Mouse (Mus musculus): ENCODE data around the gene Dhrs4. TPM values are rescaled to one million over a fixed set of nuclear protein-coding genes. Genes with fewer than 3 reads are reported as not detected.
A peak's percentile ranks its signal among the peaks of the same experiment; 100 is the strongest.

Gene Dhrs4
- polyA plus RNA-seq, 1 experiment: 25.0 TPM

DNA sequence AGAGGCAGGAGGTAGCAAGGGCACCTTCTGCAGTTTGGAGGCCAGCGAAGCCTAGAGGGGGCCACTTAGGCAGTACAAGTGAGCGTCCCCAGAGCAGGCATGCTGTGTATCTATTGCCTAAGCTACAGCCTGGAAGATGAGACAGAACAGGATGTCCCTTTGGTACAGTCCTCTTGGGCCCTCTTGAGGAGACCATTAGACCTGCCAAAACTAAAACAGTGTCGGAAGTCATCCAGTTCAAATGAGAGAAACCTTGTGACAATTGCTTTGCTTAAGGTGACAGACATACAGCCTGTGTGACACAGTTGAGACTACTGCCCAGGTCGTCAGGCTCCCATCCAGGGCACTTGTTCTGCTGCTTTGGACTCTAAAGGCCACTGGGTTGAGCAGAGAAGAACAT, 41.0 kb downstream of the Dhrs4 start:
- Histone ChIP-seq H3K4me3 (replicated peaks; ENCODE audit: extremely low read depth, low read depth, low read length) (no peak overlapping the region), H3K4me1 (ENCODE audit: control insufficient read depth, insufficient read depth, low read length) (no peaks in the 10 kb centered on the region)
- no peak for TF ChIP-seq POLR2A (IDR thresholded peaks at IDR 0.05; ENCODE audit: borderline replicate concordance, extremely low read depth, low read depth, low read length)
- TF ChIP-seq CTCF (IDR thresholded peaks at IDR 0.05; ENCODE audit: insufficient read depth, low read length): no peak
- WGBS: 68% methylated on average over 4 of the region's 4 CpGs
- no peak for DNase-seq

DNA sequence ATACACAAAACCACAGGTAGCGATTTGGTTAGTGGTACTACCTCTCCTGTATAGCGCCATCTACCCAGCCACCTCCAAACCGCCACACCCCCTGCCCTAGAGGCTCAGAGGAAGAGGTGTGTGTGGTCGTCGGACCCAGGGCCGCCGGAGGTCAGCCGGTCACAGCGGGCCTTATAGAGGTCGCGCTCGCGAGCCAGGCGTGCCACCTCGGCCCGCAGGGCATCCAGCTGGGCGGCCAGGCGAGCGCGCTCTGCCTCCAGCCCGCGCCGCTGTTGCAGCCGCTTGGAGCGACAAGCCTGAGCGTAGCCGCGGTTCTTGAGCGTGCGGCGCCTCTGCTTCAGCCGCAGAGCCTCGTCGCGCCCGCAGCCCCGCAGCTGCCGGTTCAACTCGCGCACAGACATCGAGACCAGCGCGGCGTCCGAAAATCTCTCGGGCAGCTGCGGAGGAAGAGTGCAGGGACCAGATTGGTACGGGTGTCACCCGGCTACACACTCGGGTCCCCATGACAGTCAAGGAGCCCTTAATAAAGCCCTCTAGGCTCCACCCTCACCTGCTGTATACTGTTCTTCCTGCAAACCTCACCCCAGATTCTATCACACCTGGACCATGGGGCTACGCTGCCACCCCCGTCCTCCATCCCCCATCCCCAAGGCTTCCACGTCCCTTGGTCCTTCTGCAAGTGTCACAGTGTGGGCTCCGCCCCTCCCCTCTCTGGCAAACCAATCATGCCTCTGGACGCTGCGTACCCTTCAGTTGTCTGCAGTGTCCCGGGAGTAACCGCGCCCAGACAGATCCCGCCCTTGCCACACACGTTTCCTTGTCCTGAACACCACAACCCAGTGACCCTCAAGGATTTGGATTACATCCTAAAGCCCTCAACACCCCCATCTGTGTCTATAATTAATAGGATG, 42.1 kb downstream of the Dhrs4 start:
- TF ChIP-seq CTCF (IDR thresholded peaks at IDR 0.05; ENCODE audit: insufficient read depth, low read length) (no peak), POLR2A (IDR thresholded peaks at IDR 0.05; ENCODE audit: borderline replicate concordance, extremely low read depth, low read depth, low read length) (no peak)
- peak; percentile 14 for DNase-seq

DNA sequence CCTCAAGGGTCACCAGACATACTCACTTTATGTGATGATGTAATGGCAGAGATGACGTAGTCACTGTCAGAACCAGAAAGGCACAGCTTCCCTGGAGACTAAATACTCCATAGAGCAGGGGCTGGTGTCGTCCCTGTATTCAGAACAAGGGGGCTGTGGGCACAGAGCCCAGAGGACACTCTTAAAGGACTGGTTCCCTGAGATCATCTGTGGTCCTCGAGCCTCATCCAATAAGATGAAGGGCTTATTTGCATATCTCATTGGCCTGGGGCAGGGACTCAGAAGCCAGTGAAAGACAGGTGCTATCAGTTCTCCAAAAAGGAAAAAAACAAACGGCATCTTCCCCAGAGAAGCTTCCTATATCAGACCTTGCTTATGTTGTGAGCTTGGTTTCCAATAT, 45.5 kb downstream of the Dhrs4 start:
- TF ChIP-seq POLR2A (IDR thresholded peaks at IDR 0.05; ENCODE audit: borderline replicate concordance, extremely low read depth, low read depth, low read length) (no peak), CTCF (IDR thresholded peaks at IDR 0.05; ENCODE audit: insufficient read depth, low read length) (no peak)
- Histone ChIP-seq H3K4me3 (replicated peaks; ENCODE audit: extremely low read depth, low read depth, low read length) (no peak overlapping the region), H3K4me1 (ENCODE audit: control insufficient read depth, insufficient read depth, low read length) (no peaks in the 10 kb centered on the region)
- no peak for DNase-seq
- WGBS: 31% methylated on average over 4 of the region's 4 CpGs

More for the DNA sequence above, 42.1 kb downstream of the Dhrs4 start:
- Histone ChIP-seq H3K4me3 (replicated peaks; ENCODE audit: extremely low read depth, low read depth, low read length) (no peak overlapping the region), H3K4me1 (ENCODE audit: control insufficient read depth, insufficient read depth, low read length) (no peaks in the 10 kb centered on the region)
- WGBS: 3% methylated on average over 61 of the region's 61 CpGs

DNA sequence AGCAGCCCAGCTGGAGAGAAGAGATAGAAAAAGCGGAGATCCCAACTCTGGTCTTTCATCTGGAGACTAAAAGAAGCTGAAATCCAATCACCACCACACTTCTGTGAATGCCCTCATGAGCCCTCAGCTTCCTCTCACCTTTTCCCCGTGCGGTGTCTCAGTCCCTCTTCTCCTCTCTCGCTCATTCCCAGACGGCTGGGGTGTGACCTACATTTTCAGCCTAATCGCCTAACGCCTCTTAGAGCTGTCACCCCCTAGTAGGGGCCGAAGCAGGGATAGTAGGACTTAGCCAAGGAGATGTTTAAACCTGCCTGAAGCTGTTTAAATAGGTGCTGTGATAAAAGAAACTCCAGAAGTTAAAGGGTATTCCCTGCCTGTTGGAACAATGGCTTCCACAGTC, 46.2 kb downstream of the Dhrs4 start, which contains the start of gene Nrl:
TSS of gene Nrl (minus strand) at position 197 of the 400 bp plus-strand sequence.
- DNase-seq: no peak
- 20% methylated on average over 8 of the region's 8 CpGs for WGBS
- Histone ChIP-seq H3K4me3 (replicated peaks; ENCODE audit: extremely low read depth, low read depth, low read length) (no peak within 1 kb of the TSS), H3K4me1 (ENCODE audit: control insufficient read depth, insufficient read depth, low read length) (no peaks in the 10 kb centered on the region)
- TF ChIP-seq CTCF (IDR thresholded peaks at IDR 0.05; ENCODE audit: insufficient read depth, low read length): no peak
- TF ChIP-seq POLR2A (IDR thresholded peaks at IDR 0.05; ENCODE audit: borderline replicate concordance, extremely low read depth, low read depth, low read length): no peak

DNA sequence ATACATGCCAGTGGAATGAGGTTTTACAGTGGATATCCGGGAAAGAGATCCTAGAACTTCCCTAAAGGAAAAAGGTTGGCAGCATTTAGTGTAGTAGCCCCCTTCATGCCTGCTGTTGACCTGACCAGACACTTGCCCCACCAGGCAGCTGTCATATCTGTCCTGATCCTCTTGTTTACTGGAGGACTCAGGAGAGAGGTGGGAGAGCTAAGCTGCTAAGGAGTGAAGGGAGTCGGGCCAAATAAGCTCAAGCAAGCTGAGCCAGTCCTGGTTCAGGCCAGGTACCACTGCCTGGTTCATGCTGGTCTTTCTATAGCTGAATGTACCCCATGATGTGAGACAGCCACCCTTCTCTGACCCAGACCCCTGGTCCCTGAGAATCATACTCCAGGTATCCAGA, 48.1 kb downstream of the Dhrs4 start:
- TF ChIP-seq CTCF (IDR thresholded peaks at IDR 0.05; ENCODE audit: insufficient read depth, low read length) (no peak), POLR2A (IDR thresholded peaks at IDR 0.05; ENCODE audit: borderline replicate concordance, extremely low read depth, low read depth, low read length) (no peak)
- no peak overlapping the region for H3K4me3 ChIP-seq (replicated peaks; ENCODE audit: extremely low read depth, low read depth, low read length)
- WGBS: 80% methylated on average over 2 of the region's 2 CpGs
- H3K4me1 ChIP-seq (ENCODE audit: control insufficient read depth, insufficient read depth, low read length): no peaks in the 10 kb centered on the region
- DNase-seq: no peak

DNA sequence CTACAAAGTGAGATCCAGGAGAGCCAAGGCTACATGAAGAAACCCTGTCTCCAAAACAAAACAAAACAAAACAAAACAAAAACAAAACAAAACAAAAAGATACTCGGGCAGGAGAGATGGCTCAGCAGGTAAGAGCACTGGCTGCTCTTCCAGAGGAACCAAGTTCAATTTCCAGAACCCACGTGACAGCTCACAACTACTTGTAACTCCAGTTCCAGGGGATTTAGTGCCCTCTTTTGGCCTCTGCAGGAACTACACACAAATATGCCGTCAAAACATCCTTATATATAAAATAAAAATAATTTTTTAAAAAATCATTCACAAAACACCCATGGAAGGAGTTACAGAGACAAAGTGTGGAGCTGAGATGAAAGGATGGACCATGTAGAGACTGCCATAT, 49.4 kb downstream of the Dhrs4 start:
- H3K4me1 ChIP-seq (ENCODE audit: control insufficient read depth, insufficient read depth, low read length): no peaks in the 10 kb centered on the region
- H3K4me3 ChIP-seq (replicated peaks; ENCODE audit: extremely low read depth, low read depth, low read length): no peak overlapping the region
- TF ChIP-seq CTCF (IDR thresholded peaks at IDR 0.05; ENCODE audit: insufficient read depth, low read length) (no peak), POLR2A (IDR thresholded peaks at IDR 0.05; ENCODE audit: borderline replicate concordance, extremely low read depth, low read depth, low read length) (no peak)
- DNase-seq: no peak
- WGBS: 22% methylated on average over 3 of the region's 3 CpGs

DNA sequence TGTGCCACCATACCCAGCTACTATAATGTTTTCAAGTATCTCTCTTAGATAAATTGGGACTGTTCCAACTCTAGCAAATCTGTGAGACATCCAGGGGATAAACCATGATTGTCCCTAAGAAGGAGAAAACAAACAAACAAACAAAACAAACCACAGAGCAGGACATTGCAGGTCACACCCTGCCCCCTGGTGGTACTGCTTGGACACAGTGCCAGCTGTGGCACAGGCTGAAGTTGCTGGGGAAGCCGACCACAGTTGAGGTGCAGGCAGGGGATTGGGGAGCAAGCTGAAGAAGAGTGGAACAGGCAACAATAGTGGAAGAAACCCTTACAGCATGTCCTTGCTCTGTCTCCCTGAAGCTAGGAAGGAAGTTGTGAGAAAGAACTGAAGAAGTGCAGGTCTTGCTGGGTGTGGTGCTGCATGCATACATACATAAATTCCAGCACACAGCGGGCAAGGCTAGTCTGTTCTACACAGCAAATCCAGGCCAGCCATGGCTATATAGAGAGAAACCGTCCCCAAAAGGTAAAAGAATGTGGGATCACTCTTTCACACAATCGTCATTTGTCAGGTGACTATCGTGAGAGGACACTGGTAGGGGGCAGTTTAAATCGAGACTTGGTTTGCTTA, 57.7 kb downstream of the Dhrs4 start:
- TF ChIP-seq POLR2A (IDR thresholded peaks at IDR 0.05; ENCODE audit: borderline replicate concordance, extremely low read depth, low read depth, low read length): no peak
- TF ChIP-seq CTCF (IDR thresholded peaks at IDR 0.05; ENCODE audit: insufficient read depth, low read length): peak; percentile 79
- 44% methylated on average over 6 of the region's 6 CpGs for WGBS
- 0 out of 2 replicates have a peak, but pooled peaks cover 3% of the 10 kb centered on the region for H3K4me1 ChIP-seq (ENCODE audit: control insufficient read depth, insufficient read depth, low read length)
- peak; percentile 12 for DNase-seq
- no peak overlapping the region for H3K4me3 ChIP-seq (replicated peaks; ENCODE audit: extremely low read depth, low read depth, low read length)

Other genes starting within 250 kb of the Dhrs4 start
- 1.8 and 3.0 TPM in 2 replicates for gene Carmil3, start 11.9 kb downstream of the Dhrs4 start, polyA plus RNA-seq (2012; rRNA removed)
- gene Cpne6, start 31.7 kb downstream of the Dhrs4 start, polyA plus RNA-seq (2012; rRNA removed): 0.05 and 0.07 TPM in 2 replicates
- not detected in 2 replicates for gene Nrl, start 46.2 kb downstream of the Dhrs4 start, polyA plus RNA-seq (2012; rRNA removed)
- 31.6 and 34.1 TPM in 2 replicates for gene Pck2, start 61.5 kb downstream of the Dhrs4 start, polyA plus RNA-seq (2012; rRNA removed)
- 96.0 and 124 TPM in 2 replicates for gene Dcaf11, start 81.2 kb downstream of the Dhrs4 start, polyA plus RNA-seq (2012; rRNA removed)
- gene A730061H03Rik, start 81.6 kb downstream of the Dhrs4 start, polyA plus RNA-seq (2012; rRNA removed): 0.60 and 1.8 TPM in 2 replicates
- 5.1 and 17.5 TPM in 2 replicates for gene Fitm1, start 96.9 kb downstream of the Dhrs4 start, polyA plus RNA-seq (2012; rRNA removed)
- gene Psme1, start 99.4 kb downstream of the Dhrs4 start, polyA plus RNA-seq (2012; rRNA removed): 82.8 and 98.6 TPM in 2 replicates
- gene Emc9, start 106.5 kb downstream of the Dhrs4 start, polyA plus RNA-seq (2012; rRNA removed): 20.7 and 20.8 TPM in 2 replicates
- gene Psme2, start 112.4 kb downstream of the Dhrs4 start, polyA plus RNA-seq (2012; rRNA removed): 45.0 and 60.5 TPM in 2 replicates
- 37.7 and 42.8 TPM in 2 replicates for gene Rnf31, start 113.0 kb downstream of the Dhrs4 start, polyA plus RNA-seq (2012; rRNA removed)
- 77.3 and 82.6 TPM in 2 replicates for gene Irf9, start 124.8 kb downstream of the Dhrs4 start, polyA plus RNA-seq (2012; rRNA removed)
- 6.0 and 9.7 TPM in 2 replicates for gene Rec8, start 139.3 kb downstream of the Dhrs4 start, polyA plus RNA-seq (2012; rRNA removed)
- 52.7 and 83.9 TPM in 2 replicates for gene Ipo4, start 157.2 kb downstream of the Dhrs4 start, polyA plus RNA-seq (2012; rRNA removed)
- gene Gm49378, start 159.1 kb downstream of the Dhrs4 start, polyA plus RNA-seq (2012; rRNA removed): 6.0 and 9.5 TPM in 2 replicates
- 81.4 and 91.7 TPM in 2 replicates for gene Tm9sf1, start 165.0 kb downstream of the Dhrs4 start, polyA plus RNA-seq (2012; rRNA removed)
- gene Tssk4, start 171.4 kb downstream of the Dhrs4 start, polyA plus RNA-seq (2012; rRNA removed): 0.70 and 1.0 TPM in 2 replicates
- 15.1 and 20.4 TPM in 2 replicates for gene Mdp1, start 181.8 kb downstream of the Dhrs4 start, polyA plus RNA-seq (2012; rRNA removed)
- gene Gmpr2, start 193.2 kb downstream of the Dhrs4 start, polyA plus RNA-seq (2012; rRNA removed): 11.8 and 18.7 TPM in 2 replicates
- gene Nedd8, start 193.4 kb downstream of the Dhrs4 start, polyA plus RNA-seq (2012; rRNA removed): 170 and 270 TPM in 2 replicates
- gene Tinf2, start 203.1 kb downstream of the Dhrs4 start, polyA plus RNA-seq (2012; rRNA removed): 11.9 and 14.8 TPM in 2 replicates
- 3.4 and 30.7 TPM in 2 replicates for gene Tgm1, start 235.2 kb downstream of the Dhrs4 start, polyA plus RNA-seq (2012; rRNA removed)
- 42.0 and 57.3 TPM in 2 replicates for gene Rabggta, start 243.5 kb downstream of the Dhrs4 start, polyA plus RNA-seq (2012; rRNA removed)

Measured in lung, adult 2 months (tissue).